Mouse (Mus musculus): Measurements from ENCODE around the gene Tulp2.
"Not testable (repeated sequence)": the region's sequence is repeated elsewhere in the genome, so short reads cannot be mapped to it uniquely, and the experiment has no call there.

Tulp2 gene

DNA sequence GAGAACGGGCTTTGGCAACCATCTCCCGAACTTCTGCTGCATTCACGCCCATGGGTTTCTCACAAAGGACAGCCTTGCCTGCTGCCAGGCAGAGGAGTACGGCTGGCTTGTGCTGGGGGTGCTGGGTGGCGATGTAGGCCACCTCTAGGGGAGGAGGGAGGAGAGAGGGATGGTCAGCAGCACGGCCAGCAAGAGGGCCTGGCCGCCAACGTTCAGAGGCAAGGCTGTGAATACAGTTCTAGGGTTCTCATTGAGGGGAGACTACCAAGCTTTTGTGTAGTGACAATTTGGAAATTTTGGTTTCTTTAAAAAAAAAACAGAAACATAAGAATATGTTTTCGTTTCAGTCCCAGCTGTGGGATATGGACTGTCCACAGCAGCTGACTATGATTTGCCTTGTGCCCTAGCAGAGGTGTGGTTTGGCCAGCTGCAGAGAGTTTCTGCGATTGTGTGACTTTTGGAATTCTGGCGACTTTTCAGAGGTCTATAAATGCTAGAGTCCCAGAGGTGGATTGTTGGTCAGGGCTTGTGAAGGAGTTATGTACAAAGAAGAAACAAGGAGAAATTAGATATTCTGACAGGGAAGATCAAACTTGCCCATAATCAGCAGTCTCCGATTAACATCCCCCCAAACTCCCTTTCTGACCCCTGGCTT lies 5.2 kb downstream of the Tulp2 start, which contains the start of gene Gm45808:
Gene Gm45808, minus strand, starts transcription at position 51 of the 655 bp plus-strand sequence.
- DNase-seq (ENCODE audit: low spot score), result no peak

DNA sequence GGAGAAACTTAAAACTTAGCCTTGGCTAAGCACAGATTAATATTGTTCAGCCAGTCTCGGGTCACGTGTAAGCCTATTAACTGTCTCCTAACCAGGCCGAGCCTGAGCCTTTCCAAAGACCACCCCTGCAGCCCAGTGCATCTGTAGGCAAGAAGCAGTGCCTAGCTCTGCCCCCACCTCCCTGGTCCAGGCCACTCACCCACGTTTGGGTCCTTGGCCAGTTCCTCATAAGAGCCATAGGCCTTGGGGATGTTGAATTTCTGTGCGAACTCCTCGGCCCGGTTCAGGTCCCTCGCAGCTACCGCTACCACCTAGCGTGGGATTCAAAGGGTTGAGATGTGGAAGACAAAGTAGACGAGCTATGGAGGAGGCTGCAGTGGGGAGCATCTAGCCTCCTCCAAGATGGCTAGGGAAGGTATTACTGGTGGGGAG lies 6.2 kb downstream of the Tulp2 start:
- DNase-seq (ENCODE audit: low spot score), result peak; percentile 46

DNA sequence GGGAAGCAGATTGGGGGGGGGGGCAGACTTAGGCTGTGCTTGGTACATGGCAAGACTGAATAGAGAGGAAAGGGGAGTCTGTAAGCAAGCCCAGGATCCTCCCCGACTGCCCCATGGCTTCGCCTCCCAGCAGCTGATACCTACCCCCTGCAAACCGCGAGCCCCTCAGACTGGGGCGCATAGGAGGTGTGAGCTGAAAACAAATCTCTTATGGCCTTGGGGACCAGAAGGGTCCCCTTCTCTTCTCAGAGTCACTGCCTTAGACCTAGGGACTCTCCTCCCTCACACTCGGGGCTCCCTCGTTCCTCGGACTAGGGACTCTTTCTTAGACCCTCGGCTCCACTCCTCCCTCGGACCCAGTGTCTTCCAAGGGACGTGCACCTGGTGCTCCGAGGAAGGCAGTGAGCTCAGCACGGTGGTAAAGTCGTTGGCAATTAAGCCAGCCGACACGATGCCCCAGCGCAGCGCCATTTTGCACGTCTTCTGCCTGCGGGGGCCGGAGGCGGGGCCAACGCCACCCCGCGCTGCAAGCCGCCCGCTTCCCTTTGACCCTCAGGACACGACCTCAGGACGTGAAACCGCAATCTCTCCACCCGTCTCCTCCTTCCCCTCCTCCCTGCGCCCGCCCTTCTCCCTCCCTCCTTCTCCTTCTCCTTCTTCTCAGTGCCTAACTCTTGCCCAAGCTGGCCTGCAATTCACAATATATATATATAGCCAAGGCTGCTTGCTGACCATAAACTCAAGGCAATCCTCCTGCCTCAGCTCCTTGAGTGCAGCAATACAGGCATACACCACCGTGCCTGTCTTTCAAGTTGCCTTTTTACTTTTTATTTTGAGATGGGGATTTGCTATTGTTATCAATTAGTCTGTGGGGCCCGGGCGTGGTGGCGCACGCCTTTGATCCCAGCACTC lies 6.9 kb downstream of the Tulp2 start, which contains the start of gene Dhdh:
Gene Dhdh, minus strand, starts transcription at position 513 of the 912 bp plus-strand sequence.
- peak; percentile 81 for DNase-seq (ENCODE audit: low spot score)

DNA sequence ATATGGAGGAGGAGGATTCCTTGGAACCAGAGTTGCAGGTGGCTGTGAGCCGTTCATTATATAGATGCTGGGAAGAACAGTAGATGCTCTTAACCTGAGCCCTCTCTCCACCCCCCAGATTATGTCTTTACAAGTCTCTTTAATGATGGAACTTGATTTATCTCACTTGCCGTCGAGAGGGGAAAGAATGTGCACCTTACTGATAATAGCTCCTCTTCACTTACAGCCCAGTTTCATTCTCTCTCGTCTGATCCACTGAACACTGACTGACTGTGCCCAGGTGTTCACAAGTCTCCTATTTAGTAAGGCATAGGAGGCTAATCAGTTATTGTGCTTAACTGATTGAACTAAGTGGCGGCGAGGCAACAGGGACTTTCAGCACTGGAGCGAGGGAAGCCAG lies 7.9 kb downstream of the Tulp2 start:
- no peak for DNase-seq (ENCODE audit: low spot score)

DNA sequence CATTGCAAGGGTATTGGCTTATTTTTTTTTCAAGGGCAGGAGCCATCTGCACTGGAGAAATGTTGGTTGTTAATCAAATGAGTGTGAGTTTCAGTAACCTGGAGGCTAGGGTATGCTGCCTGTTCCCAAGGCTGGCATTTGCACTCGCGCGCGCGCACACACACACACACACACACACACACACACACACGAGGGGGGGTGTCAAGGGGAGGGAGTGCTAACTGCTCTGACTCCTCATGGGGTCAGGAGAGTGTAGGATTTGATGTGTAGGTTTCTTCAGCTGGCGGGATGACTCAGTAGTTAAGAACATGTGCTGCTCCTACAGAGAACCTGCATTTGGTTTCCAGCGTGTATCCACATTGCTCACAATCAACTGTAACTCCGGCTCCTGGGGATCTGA lies 9.1 kb downstream of the Tulp2 start:
- DNase-seq (ENCODE audit: low spot score), result peak; percentile 43

DNA sequence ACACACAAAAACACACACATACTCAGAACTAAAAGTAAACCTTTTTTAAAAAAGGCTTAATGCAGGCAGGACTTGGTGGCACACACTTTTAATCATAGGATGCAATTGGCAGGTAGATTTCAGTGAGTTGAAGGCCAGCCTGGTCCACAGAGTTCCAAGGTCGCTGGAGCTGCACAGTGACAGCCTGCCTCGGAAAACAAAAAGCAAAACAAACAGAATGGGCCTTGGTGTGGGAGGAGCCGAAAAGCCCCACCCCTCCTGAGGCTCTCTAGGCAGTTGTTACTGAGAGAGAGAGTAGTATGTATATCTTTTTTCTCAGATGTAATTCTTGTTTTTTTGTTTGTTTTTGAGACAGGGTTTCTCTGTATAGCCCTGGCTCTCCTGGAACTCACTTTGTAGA lies 9.6 kb downstream of the Tulp2 start:
- DNase-seq (ENCODE audit: low spot score), result no peak

DNA sequence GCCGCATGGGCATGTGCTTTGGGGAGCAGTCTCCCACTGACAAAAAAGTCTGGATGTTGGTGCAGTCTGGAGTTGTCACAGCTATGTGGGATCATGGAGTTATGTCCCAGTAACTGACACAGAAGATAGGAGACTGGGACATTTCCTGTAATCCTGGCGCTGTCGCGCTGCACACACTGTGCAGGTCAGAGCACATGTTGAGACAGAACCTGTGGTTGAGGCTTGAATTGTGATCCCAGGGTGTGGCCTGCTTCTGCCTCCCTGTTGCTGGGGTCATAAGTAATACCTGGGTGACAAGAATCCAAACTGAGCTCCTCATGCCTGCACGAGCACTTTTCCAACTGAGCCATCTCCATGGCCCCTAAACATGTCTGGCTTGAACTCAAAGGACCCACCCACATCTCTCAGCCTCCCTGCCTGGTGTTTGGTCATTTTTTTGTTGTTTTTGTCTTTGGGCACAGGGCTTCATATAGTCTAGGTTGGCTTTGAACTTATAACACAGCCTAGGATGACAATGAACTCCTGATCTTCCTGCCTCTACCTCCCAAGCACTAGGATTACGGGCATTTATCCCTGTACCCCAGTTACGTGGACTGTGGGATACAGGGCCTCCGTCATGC lies 10.7 kb downstream of the Tulp2 start:
- DNase-seq (ENCODE audit: low spot score), result no peak

DNA sequence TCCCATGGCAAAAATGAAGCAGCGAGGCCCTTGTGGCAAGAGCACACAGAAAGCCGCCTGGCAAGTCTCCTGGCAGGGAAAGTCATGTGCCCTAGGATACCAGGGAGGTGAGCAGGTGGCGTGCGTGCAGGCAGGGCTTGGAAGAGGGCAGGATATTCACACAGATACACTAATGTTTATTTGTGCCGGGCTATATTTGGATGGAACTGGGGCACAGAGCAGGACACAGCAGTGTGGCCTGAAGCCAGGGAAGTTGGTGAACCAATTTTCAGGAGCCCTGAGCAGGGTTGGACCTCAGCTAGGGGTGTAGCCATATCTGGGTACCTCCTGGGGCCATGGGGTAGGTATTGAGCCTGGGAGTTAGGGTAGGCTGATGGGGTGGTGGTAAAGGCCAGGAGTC lies 11.3 kb downstream of the Tulp2 start:
- no peak for DNase-seq (ENCODE audit: low spot score)

DNA sequence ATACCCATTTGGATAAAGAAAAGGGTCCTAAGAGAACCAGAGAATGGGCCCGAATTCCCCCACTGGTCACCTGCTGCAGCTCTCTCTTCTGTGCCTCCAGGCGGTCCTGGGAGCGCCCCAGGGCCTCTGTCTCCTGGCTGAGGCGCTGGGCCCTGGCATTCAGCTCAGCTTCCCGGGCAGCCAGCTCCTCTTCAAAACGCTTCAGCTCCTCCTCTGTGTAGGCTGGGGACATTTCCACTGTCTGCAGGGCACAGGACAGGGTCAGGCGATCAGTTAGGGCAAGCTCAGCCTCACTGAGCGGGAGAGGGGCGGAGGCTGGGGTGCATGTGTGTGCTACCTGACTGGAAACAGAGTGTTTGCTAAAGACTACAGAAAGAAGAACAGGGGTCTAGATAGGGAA lies 12.9 kb downstream of the Tulp2 start:
- DNase-seq (ENCODE audit: low spot score), result no peak

DNA sequence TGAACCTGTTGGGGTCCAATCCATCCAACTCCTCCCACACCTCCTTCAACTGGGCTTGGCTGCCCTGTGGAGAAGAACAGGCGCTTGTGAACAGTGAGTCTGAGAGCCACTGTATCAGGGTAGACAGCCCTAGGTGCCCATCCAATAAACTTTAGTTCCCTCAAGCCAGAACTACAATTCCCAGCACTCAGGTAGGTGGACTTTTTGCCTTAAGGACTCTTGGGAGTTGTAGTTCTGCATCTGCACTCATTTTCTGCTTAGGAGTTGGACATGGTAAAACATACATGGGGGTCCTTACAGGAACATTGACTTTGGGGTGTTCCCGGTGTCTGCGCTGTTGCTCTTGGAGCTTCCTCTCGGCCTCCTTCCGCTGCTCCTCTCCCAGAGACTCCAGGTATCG lies 16.8 kb downstream of the Tulp2 start:
- DNase-seq (ENCODE audit: low spot score), result no peak

DNA sequence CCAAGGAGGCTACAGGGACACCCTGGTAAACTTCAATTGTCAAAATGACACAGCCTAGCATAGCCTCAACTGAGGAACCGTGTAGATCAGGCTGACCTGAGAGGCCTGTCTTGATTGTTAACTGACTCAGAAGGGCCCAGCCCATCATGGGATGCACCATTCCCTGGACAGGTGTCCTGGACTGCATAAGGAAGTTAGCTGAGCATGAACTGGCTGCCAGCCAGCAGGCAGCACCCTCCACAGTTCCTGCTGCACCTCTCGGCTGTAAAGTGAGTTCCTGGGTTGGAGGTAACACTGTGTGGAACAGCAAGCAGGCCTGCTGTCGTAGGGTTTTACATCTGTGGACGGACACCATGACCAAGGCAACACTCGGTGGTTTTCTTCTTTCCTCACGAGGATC lies 25.9 kb downstream of the Tulp2 start:
- no peak for DNase-seq (ENCODE audit: low spot score)

DNA sequence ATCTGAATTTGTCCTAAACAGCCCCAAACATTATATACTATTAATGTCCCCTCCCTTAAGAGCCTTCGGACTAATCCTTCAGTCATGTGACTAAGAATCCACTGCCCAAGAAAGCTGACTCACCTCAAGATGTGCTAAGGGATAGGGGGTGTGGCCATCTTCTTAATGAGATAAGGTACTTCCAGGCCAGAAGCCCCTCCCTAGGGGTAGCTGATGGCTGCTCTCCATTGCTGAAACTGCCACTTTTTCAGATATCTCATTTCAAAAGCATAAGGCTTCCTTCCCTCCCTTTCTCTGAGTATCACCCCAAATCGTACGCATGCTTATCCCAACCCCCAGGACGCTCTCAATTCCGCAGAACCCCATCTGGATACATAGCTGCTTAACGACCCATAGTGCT lies 26.9 kb downstream of the Tulp2 start:
- no peak for DNase-seq (ENCODE audit: low spot score)

DNA sequence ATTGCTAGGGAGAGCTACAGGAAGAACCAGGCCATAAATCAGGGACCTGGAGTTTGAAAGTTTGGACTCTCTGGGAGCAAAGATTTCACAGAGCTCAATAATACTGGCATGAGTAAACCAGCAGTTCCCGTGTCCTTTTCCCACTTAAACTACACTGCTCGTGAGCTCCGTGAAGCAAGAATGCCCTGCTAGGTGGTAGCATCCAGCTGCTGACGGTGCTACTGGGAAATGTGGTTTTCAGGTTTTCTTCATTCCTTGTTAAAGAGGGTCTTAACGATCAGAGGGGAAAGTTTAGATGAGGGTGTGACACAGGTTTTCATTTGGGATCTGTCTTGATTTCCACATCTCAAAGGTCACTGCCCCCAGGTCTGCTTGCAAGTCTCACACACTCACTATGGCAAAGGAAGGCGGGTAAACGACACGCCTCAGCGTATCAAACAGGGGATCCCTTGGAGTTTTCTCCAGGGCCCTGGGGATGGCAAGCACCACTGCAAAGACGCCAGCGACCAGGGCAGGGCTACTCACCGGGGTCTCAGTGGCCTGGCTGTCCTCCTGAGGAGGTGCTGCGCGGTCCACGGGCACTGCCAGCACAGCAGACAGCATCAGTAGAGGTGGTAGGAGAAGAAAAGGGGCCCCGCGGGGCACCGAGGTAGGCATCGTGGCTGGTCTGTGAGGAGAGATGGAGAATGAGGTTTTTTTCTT lies 27.7 kb downstream of the Tulp2 start:
- no peak for DNase-seq (ENCODE audit: low spot score)

DNA sequence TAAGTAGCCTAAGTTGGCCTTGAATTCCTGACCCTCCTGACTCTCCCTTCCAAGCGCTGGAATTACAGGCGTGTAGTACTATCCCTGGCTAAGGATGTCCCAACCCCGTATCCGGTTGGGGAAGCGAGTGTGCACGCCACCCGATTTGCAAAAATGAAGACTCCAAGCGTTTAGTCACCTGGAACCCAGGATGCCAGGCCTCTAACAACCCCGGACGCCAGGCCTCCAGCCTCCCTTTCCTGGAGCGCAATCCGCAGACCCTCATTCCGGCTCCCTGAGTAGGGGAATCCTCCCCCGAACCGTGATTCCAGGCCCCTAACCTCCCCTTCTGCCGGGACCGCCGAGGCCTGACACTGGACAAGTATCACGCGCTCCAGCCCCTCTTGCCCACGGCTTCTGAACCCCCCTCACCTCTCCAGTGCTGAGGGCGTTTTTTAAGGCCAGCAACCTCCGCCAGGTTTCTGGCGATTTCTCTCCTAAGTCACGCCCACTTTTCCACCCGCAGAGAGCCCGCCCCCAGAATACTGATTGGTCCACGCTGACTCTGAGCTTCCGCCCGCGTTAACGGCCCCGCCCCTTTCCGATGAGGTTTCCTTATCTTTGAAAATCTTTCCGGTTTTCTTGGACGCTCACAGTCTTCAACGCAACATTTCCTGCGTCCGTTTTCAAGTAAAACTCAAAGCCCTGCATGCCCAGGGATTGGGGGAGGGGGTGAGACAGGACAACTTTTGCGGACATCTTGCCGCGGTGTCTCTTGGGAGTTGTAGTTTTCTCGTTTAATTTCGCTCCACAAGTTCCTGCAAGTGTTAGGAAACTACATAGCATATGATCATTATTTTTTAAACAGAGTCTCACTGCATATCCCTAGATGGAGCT lies 28.5 kb downstream of the Tulp2 start, which contains the start of gene Nucb1:
Gene Nucb1, minus strand, starts transcription at position 495 of the 876 bp plus-strand sequence.
- peak; percentile 98 for DNase-seq (ENCODE audit: low spot score)

DNA sequence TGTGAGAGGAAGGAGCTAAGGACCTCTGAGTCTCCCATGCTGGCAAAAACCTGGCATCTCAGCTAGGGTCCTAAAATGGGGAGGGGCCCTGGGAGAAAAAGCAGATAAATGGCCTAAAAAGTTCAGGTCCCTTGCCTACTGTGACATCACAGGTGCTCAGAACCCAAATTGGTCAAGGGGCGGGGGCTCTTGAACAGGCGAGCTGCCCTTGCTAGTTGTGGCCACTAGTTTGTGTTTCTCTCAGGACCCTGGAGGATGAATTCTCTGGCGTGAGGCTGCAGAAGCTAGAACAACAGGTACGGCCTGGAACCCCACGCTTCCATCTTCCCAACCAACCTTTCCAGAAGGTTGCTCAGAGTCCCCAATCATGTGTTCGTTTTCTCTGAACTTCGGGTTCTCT lies 32.7 kb downstream of the Tulp2 start:
- DNase-seq (ENCODE audit: low spot score), result no peak

DNA sequence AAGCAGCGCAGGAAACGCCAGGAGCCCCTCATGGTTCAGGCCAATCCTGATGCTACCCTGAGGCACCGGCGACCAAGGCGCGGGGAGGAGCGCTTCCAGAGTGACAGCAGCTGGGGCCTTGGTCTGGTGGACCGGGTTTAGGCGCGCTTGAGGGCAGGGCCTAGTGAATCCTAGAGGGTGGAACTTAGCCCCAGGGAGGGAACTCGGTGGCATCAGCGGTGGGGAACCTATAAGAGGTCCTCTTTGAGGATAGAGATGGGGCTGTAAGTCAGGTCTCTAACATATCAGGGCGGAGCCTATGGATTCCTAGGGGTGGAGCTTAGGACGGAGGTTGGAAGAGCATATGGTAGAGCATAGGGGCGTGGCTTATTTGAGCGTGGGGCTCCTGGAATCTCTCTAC lies 33.8 kb downstream of the Tulp2 start:
- peak; percentile 72 for DNase-seq (ENCODE audit: low spot score)

DNA sequence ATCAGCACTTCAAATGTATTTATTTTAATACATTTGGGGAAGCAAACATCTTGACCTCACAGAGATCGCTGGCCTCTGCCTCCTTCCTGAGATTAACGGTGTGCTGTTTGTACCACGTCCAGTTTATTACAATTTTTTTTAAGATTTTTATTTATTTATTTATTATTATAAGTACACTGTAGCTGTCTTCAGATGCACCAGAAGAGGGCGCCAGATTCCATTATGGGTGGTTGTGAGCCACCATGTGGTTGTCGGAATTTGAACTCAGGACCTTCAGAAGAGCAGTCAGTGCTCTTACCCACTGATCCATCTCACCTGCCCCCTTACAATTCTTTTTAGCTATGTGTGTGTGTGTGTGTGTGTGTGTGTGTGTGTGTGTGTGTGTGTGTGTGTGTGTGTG lies 35.2 kb downstream of the Tulp2 start:
- DNase-seq (ENCODE audit: low spot score), result not testable (repeated sequence)

DNA sequence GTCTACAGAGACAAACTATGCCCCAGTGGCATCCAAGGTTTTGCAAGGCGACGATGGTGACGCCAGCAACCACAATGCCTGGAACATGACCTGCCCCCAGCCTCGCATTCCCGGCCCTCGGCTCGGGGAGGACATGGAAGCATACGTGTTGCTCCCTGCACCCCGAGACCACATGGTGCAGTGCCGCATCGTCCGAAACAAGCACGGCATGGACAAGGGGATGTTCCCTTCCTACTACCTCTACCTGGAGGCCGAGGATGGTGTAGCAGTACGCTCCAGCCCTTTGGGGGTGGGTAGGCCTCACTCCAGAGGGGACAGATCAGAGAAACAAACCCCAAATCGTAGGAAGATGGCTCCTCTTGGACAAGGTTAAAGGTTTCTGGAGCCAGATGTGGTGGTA lies 36.9 kb downstream of the Tulp2 start:
- no peak for DNase-seq (ENCODE audit: low spot score)

DNA sequence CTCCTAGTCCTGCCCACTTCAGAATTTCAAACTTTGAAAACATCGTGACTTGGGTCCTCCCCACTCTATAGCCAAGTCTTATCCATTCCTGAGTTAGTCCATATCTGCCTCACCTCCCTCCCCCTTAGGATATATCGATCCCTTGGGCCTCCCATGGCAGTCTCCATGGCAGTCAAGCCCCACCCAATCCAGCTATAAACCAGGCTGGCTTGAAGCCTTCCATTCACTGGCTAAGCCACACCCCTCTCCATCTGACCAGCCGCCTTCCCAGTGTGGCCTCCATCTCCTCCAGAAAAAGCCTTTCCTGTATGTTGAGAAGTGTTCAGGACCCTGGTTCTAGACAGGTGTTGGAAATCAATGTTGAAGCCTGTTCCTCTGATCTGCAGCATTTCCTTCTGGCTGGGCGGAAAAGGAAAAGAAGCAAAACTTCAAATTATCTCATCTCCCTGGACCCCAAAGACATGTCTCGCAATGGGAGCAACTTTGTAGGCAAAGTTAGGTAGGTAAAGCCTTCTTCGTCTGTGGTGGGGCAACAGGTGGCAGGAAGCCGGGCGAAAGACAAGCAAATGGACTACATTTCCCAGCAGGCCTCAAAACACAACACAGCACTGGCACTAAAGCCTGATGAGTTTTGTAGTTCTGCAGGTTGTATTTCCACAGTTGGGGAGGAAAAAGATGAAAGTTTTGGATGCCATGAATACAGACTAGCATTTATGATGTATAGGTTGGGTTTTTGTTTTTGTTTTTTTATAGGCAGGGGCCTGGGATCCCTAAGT lies 37.9 kb downstream of the Tulp2 start:
- DNase-seq (ENCODE audit: low spot score), result no peak

DNA sequence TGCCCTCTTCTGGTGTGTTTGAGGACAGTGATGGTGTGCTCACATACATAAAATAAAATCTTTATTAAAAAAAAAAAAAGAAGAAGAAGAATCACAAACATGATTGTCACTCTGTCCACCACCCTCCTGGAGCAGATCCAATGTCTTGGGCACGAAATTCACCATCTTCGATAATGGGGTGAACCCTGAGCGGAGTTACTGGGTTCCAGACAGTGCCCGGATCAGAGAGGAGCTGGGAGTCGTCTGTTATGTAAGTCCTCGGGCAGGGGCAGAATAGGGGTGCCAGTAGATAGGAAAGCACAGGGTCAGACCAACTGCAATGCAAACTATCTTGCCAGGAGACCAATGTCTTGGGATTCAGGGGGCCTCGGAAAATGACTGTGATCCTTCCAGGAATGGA lies 38.9 kb downstream of the Tulp2 start:
- no peak for DNase-seq (ENCODE audit: low spot score)
